Mouse (Mus musculus) kidney, embryonic 14.5 days (tissue): ENCODE measurements around the gene Camkv. TPM values are rescaled to one million over a fixed set of nuclear protein-coding genes. Genes with fewer than 3 reads are reported as not detected.

Experiments
- ATAC-seq: fragments of 200-750 bp; cut with Nextera tagmentation; 2 replicates; pipeline ENCODE4 v1.8.0; 2017; ENCODE audit warnings: moderate number of reproducible peaks, mild to moderate bottlenecking, moderate TSS enrichment, moderate library complexity; ENCODE audit not compliant: low FRiP score, low TSS enrichment
- H3K27ac ChIP-seq: fragments of 300-500 bp; sonication (generic); 2 replicates; pipeline ENCODE4 v1.5.1; 2014; ENCODE audit warnings: low read depth, mild to moderate bottlenecking, low read length, moderate library complexity, mixed read lengths
- H3K27me3 ChIP-seq: fragments of 300-500 bp; sonication (generic); 2 replicates; pipeline ENCODE4 v1.6.1; 2014; ENCODE audit warnings: mild to moderate bottlenecking, low read length; ENCODE audit not compliant: control insufficient read depth, insufficient read depth
- H3K36me3 ChIP-seq: fragments of 300-500 bp; sonication (generic); 2 replicates; pipeline ENCODE4 v1.6.1; 2014; ENCODE audit warnings: low read length, mixed read lengths; ENCODE audit not compliant: control insufficient read depth, insufficient read depth
- H3K4me1 ChIP-seq: fragments of 300-500 bp; sonication (generic); 2 replicates; pipeline ENCODE4 v1.6.1; 2014; ENCODE audit warnings: low read length, mixed read lengths; ENCODE audit not compliant: control insufficient read depth, insufficient read depth
- H3K4me2 ChIP-seq: fragments of 300-500 bp; sonication (generic); replicated peaks from 2 replicates; pipeline ENCODE4 v1.6.1; 2014; ENCODE audit warnings: low read depth, mild to moderate bottlenecking, low read length
- H3K4me3 ChIP-seq: fragments of 300-500 bp; sonication (generic); 2 replicates; pipeline ENCODE4 v1.5.1; 2014; ENCODE audit warnings: mild to moderate bottlenecking, low read length
- H3K9ac ChIP-seq: fragments of 300-500 bp; sonication (generic); 2 replicates; pipeline ENCODE4 v1.6.1; 2014; ENCODE audit warnings: low read depth, mild to moderate bottlenecking, low read length, moderate library complexity
- H3K9me3 ChIP-seq: fragments of 300-500 bp; sonication (generic); 2 replicates; pipeline ENCODE4 v1.6.1; 2016; ENCODE audit warnings: low read length; ENCODE audit not compliant: control insufficient read depth
- WGBS: fragments of 180-500 bp; shearing (Covaris S2); extraction: QIAGEN DNeasy Blood & Tissue Kit; methylation state at CpG from one replicate; pipeline ENCODE4 v1.1.7; 2014; 5-methylcytosine and 5-hydroxymethylcytosine counted together
- polyA plus RNA-seq: library from polyadenylated mRNA; unstranded; fragments of >200 nt; fragmentation: Nextera tagmentation; extraction: Ambion mirVana; gene quantifications from 2 replicates; pipeline ENCODE4 v1.2.1, GENCODE M21; 2014

The Camkv gene
- polyA plus RNA-seq, 1 experiment from 2014 or later: 0.79 TPM

- H3K27me3 ChIP-seq: no peaks in the 10 kb centered on the region
- H3K4me2 ChIP-seq: no peak overlapping the region
- peaks cover 45% of the 10 kb centered on the region for H3K36me3 ChIP-seq
- no peak overlapping the region for H3K4me3 ChIP-seq
- no peaks in the 10 kb centered on the region for H3K4me1 ChIP-seq
- WGBS: 96% methylated on average over 9 of the region's 9 CpGs
- no peak overlapping the region for H3K9ac ChIP-seq
- H3K9me3 ChIP-seq: no peaks in the 10 kb centered on the region
- no peak for ATAC-seq
- no peak overlapping the region for H3K27ac ChIP-seq
Observed at GRCm38 (mm10) chr9:107964681-107965080, 29.2 kb downstream of the Camkv start.

GRCm38 (mm10) chr9:107966676-107967075 lies 31.2 kb downstream of the Camkv start:
- H3K27ac ChIP-seq: no peak overlapping the region
- H3K9me3 ChIP-seq: no peaks in the 10 kb centered on the region
- WGBS: 83% methylated on average over 10 of the region's 10 CpGs
- H3K4me2 ChIP-seq: no peak overlapping the region
- ATAC-seq: no peak
- no peaks in the 10 kb centered on the region for H3K27me3 ChIP-seq
- no peaks in the 10 kb centered on the region for H3K4me1 ChIP-seq
- H3K36me3 ChIP-seq: peaks cover 43% of the 10 kb centered on the region
- H3K9ac ChIP-seq: no peak overlapping the region
- H3K4me3 ChIP-seq: no peak overlapping the region

DNA sequence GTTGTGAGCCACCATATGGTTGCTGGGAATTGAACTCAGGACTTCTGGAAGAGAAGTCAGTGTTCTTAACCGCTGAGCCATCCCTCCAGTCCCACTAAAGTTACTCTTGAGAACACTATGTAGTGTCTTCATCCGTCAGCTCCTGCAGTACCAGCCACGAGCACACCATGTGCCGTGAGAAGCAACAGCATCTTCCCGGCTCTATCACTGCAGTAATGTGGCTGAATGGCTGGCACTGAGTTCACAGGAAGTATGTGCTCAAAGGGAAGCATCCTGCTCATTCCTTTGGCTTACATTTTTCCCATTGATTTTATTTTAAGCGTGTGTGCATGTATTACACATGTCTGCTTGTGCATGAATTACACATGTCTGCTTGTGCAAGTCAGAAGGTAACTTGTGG lies 32.0 kb downstream of the Camkv start:
- no peak overlapping the region for H3K27ac ChIP-seq
- H3K36me3 ChIP-seq: peaks cover 40% of the 10 kb centered on the region
- 89% methylated on average over 6 of the region's 6 CpGs for WGBS
- H3K4me3 ChIP-seq: no peak overlapping the region
- no peaks in the 10 kb centered on the region for H3K9me3 ChIP-seq
- no peak overlapping the region for H3K9ac ChIP-seq
- H3K4me1 ChIP-seq: no peaks in the 10 kb centered on the region
- no peak overlapping the region for H3K4me2 ChIP-seq
- no peak for ATAC-seq
- H3K27me3 ChIP-seq: no peaks in the 10 kb centered on the region

GRCm38 (mm10) chr9:107968531-107968930 lies 33.1 kb downstream of the Camkv start:
- H3K4me2 ChIP-seq: no peak overlapping the region

DNA sequence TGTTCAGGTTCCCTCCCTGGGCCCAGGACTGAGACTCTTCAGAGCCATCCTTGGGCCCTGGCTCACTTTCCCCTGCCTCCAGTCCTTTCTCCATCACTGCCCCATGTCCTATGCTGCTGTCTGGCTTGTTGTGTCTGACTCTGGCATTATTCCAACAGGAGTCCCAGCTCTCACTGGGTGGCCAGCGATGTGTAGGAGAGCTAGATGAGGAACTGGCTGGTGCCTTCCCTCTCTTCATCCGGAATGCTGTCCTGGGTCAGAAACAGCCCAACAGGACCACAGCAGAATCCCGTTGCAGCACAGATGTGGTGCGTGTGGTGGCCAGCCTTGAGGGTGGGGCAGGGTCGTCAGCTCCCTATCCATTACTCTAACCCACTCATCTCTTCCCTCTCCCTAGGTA lies 34.8 kb downstream of the Camkv start:
- Histone ChIP-seq H3K9me3 (no peaks in the 10 kb centered on the region), H3K27ac (no peak overlapping the region), H3K4me1 (no peaks in the 10 kb centered on the region), H3K4me2 (no peak overlapping the region), H3K36me3 (peaks cover 25% of the 10 kb centered on the region), H3K4me3 (no peak overlapping the region), H3K27me3 (no peaks in the 10 kb centered on the region), H3K9ac (no peak overlapping the region)
- ATAC-seq: no peak
- WGBS: 90% methylated on average over 5 of the region's 5 CpGs

More at GRCm38 (mm10) chr9:107968531-107968930, 33.1 kb downstream of the Camkv start:
- Histone ChIP-seq H3K9ac (no peak overlapping the region), H3K4me1 (no peaks in the 10 kb centered on the region), H3K4me3 (no peak overlapping the region), H3K36me3 (peaks cover 34% of the 10 kb centered on the region), H3K27ac (no peak overlapping the region), H3K27me3 (no peaks in the 10 kb centered on the region), H3K9me3 (no peaks in the 10 kb centered on the region)
- 89% methylated on average over 7 of the region's 7 CpGs for WGBS
- ATAC-seq: no peak

DNA sequence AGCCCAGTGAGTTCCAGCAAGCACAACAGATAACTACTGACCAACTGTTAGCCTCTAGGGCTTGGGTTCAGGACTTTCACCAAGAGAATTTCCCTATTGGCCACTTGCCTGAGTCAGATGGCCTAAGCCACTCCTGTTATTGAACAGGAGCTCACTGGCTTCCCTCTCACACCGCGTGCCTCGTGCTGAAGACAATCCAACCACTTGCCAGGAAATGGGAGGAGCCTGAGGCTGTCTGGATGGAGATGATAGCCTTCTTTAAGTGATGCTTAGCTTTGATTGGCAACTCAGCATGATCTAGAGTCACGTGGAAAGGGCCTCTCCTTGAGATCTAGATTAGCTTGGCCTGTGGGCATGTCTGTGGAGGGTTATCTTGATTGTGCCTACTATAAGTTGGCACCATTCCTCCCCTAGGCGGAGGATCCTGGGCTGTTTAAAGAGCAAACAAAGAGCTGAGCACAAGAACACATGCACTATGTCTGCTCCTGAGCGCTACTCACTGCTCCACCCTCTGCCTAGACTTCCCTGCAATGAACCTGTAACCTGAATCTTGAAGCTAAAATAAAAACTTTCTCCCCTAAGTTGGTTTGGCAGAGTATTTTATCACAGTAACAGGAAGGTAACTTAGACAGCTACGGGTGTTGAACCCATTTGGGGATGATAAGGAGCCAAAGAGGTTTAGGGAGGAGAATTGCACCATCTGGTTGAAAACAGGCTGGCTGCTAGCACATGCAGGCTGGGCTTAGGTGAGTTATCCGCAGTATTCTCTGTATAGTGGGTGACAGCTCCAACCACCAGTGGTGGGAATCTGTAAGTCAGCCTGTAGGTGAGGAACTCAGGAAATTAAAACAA lies 36.4 kb downstream of the Camkv start:
- Histone ChIP-seq H3K4me1 (peaks cover 4% of the 10 kb centered on the region; the same call in 1 of the 2 replicates), H3K27me3 (no peaks in the 10 kb centered on the region), H3K9me3 (no peaks in the 10 kb centered on the region), H3K9ac (no peak overlapping the region), H3K27ac (no peak overlapping the region), H3K4me3 (no peak overlapping the region), H3K4me2 (no peak overlapping the region), H3K36me3 (peaks cover 25% of the 10 kb centered on the region)
- 67% methylated on average over 8 of the region's 8 CpGs for WGBS
- ATAC-seq: no peak

GRCm38 (mm10) chr9:107974491-107975171 lies 39.2 kb downstream of the Camkv start:
- ATAC-seq: no peak
- Histone ChIP-seq H3K4me1 (peaks cover 4% of the 10 kb centered on the region; the same call in 1 of the 2 replicates), H3K27ac (no peak overlapping the region), H3K4me2 (no peak overlapping the region), H3K9me3 (no peaks in the 10 kb centered on the region), H3K4me3 (no peak overlapping the region), H3K9ac (no peak overlapping the region), H3K27me3 (no peaks in the 10 kb centered on the region), H3K36me3 (peaks cover 17% of the 10 kb centered on the region; the same call in 1 of the 2 replicates)
- 80% methylated on average over 10 of the region's 10 CpGs for WGBS

GRCm38 (mm10) chr9:107975399-107976386 lies 40.2 kb downstream of the Camkv start, which contains the start of gene Uba7:
TSS of gene Uba7 (plus strand) at chr9:107975505.
- H3K9me3 ChIP-seq: no peaks in the 10 kb centered on the region
- peak within 1 kb of the TSS; percentile 34; the same call in 1 of the 2 replicates for H3K27ac ChIP-seq
- no peak within 1 kb of the TSS for H3K9ac ChIP-seq
- no peak for ATAC-seq
- no peak within 1 kb of the TSS for H3K4me3 ChIP-seq
- H3K4me1 ChIP-seq: peaks cover 5% of the 10 kb centered on the region
- H3K27me3 ChIP-seq: no peaks in the 10 kb centered on the region
- peaks cover 16% of the 10 kb centered on the region; the same call in 1 of the 2 replicates for H3K36me3 ChIP-seq
- H3K4me2 ChIP-seq: peak within 1 kb of the TSS; percentile 8; the same call in 1 of the 2 replicates
- WGBS: 71% methylated on average over 12 of the region's 12 CpGs
